Mouse (Mus musculus) cerebellum, adult 2 months (tissue): ENCODE results near the gene Dcaf8. TPM values are rescaled to one million over a fixed set of nuclear protein-coding genes. Genes with fewer than 3 reads are reported as not detected.

Source experiments
- DNase-seq, 2 experiments: peaks; one replicate each; pipeline ENCODE4 v3.0.0; 2021
- H3K27ac ChIP-seq: fragments of 200-500 bp; 2 replicates; pipeline ENCODE4 v1.5.1; 2012; ENCODE audit warnings: low read length, control low read depth, inconsistent platforms; ENCODE audit not compliant: insufficient read depth
- H3K27me3 ChIP-seq: fragments of 200-500 bp; 2 replicates; pipeline ENCODE4 v1.6.1; 2012; ENCODE audit warnings: inconsistent platforms, mild to moderate bottlenecking, low read length, moderate library complexity; ENCODE audit not compliant: control insufficient read depth, insufficient read depth
- H3K4me1 ChIP-seq: fragments of 200-500 bp; 2 replicates; pipeline ENCODE4 v1.6.1; 2011; ENCODE audit warnings: low read length; ENCODE audit not compliant: control insufficient read depth, insufficient read depth
- H3K4me3 ChIP-seq: fragments of 200-500 bp; replicated peaks from 2 replicates; pipeline ENCODE3; 2011; ENCODE audit warnings: mild to moderate bottlenecking, low read depth, low read length, control low read depth; ENCODE audit not compliant: insufficient read depth
- CTCF ChIP-seq: fragments of 200-500 bp; IDR thresholded peaks from 2 replicates; pipeline ENCODE4 v1.5.1; 2011; ENCODE audit warnings: low read depth, mild to moderate bottlenecking, control low read depth, low read length, moderate library complexity, borderline replicate concordance; ENCODE audit not compliant: insufficient read depth
- POLR2A ChIP-seq: fragments of 200-500 bp; IDR thresholded peaks from 2 replicates; pipeline ENCODE4 v1.6.1; 2011; ENCODE audit warnings: low read length, control low read depth, borderline replicate concordance; ENCODE audit not compliant: insufficient read depth
- WGBS: fragments of 180-500 bp; shearing (Covaris S2); methylation state at CpG from one replicate; pipeline ENCODE4 v1.1.7; 2018; 5-methylcytosine and 5-hydroxymethylcytosine counted together
- polyA plus RNA-seq: library from polyadenylated mRNA; depleted of rRNA; stranded (reverse); fragments of >200 nt; gene quantifications from 2 replicates; pipeline ENCODE4 v1.2.3, GENCODE M21; 2012

The Dcaf8 gene
- polyA plus RNA-seq, 1 experiment = 118 TPM

DNA sequence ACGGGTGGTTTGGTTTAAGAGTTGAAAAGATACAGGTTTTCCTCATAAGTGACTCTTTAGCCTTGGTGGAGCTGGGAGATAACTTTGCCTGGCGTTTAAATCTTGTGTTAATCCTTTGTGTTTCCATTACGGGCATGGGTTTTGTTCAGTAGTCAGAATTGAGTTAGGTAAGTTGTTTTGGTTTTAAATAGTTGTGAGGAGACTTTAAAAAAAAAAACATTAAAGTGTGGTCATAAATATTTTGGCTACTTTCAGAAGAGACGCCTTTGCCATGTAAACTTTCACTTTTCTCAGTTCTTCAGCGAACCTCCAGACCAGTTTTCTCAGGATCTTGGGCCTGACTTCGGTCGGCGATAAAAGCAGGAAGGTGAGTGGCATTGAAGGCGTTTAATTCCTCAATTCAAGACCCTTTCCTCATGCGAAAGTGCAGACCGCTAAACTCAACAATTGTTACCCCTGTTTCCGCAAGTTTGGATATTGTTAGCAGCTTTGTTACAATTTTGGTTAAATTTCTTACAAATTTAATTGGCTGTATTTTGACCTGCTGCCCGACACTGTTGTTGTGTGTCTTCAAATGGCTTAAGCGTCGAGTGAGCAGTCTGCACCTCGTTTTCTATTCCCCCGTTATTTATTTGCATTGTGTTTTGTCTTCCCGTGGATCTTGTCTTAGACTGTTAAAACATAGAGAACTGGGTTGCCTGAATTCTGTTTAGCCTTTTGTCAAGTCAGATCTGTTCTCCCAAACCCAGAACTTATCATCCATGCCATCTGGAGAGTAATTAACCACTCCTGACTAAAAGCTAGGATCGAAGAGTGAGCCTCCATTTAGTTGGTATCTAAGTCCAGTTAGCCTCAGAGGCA lies 1.3 kb downstream of the Dcaf8 start:
- H3K27me3 ChIP-seq = no peaks in the 10 kb centered on the region
- peak overlapping the region; percentile 79 for H3K4me3 ChIP-seq
- 11% methylated on average over 19 of the region's 19 CpGs for WGBS
- peaks cover 6% of the 10 kb centered on the region; the same call in 1 of the 2 replicates for H3K4me1 ChIP-seq
- no peak for DNase-seq
- no peak overlapping the region for H3K27ac ChIP-seq
- TF ChIP-seq POLR2A = no peak
- no peak for TF ChIP-seq CTCF

DNA sequence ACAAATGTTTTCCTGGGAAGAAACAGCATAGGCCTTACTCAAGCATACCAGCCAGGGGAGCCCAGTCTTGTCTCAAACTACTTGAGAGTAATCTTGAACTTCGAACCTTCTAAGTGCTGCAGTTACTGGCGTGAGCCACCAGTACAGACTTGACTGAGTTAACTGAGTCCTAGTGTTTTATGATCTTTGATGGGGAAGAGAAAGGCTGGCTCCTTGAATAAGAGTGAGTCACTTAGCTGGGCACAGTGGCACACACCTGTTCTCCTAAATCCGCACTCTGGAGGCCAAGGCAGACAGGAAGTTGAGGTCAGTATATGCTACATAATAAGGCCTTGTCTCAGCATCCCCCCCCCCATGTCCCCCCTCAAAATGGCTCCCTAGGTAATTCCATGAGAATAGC lies 6.7 kb downstream of the Dcaf8 start:
- WGBS = 94% methylated on average over 3 of the region's 3 CpGs
- no peak for TF ChIP-seq CTCF
- no peak for TF ChIP-seq POLR2A
- H3K4me3 ChIP-seq = no peak overlapping the region

DNA sequence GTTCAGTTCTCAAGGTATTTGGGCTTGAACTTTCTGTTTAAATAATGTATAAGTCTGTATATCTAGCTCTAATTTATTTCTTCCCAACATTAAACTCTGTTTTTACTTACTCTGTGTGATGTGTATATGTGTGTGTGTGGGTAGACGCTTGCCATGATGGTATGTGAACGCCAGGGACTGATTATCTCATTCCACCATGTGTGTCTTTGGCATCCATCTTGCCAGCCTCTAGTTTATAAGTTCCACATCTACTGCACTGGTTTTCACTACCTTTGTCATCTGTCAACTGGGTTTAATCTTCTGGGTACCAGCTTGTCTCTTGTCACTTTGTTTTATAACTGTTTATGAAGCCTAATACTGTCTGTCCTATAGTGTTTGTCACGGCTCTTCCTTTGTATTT lies 7.6 kb downstream of the Dcaf8 start:
- H3K27ac ChIP-seq = no peak overlapping the region
- no peak for DNase-seq
- TF ChIP-seq CTCF = no peak
- TF ChIP-seq POLR2A = no peak
- WGBS = 85% methylated on average over 3 of the region's 3 CpGs
- H3K4me3 ChIP-seq = no peak overlapping the region
- H3K4me1 ChIP-seq = peaks cover under 1% of the 10 kb centered on the region; the same call in 1 of the 2 replicates
- no peaks in the 10 kb centered on the region for H3K27me3 ChIP-seq

More for the DNA sequence above, 6.7 kb downstream of the Dcaf8 start:
- Histone ChIP-seq H3K27ac (no peak overlapping the region), H3K27me3 (no peaks in the 10 kb centered on the region), H3K4me1 (peaks cover 4% of the 10 kb centered on the region; the same call in 1 of the 2 replicates)
- no peak for DNase-seq

DNA sequence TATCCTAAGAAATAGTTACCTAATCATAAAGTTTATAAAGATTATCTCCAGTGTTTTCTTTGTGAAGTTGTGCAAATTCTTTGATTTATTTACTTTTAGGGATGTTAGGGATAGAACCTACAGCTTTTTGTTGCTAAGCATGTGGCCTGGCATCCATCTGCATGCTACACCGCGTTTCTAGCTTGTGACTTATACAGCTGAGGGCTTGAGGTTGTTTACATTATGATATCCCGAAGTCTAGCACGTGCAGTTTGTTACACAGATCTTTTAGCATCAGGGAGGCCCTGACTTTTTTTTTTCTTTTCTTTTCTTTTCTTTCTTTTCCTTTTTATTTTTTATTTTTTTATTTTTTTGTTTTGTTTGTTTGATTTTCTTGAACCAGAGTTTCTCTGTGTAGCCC lies 12.1 kb downstream of the Dcaf8 start:
- TF ChIP-seq CTCF (no peak), POLR2A (no peak)
- WGBS = 51% methylated on average over 4 of the region's 4 CpGs
- no peaks in the 10 kb centered on the region for H3K27me3 ChIP-seq
- no peak overlapping the region for H3K4me3 ChIP-seq
- H3K4me1 ChIP-seq = peaks cover 3% of the 10 kb centered on the region; the same call in 1 of the 2 replicates
- H3K27ac ChIP-seq = no peak overlapping the region
- DNase-seq = no peak

DNA sequence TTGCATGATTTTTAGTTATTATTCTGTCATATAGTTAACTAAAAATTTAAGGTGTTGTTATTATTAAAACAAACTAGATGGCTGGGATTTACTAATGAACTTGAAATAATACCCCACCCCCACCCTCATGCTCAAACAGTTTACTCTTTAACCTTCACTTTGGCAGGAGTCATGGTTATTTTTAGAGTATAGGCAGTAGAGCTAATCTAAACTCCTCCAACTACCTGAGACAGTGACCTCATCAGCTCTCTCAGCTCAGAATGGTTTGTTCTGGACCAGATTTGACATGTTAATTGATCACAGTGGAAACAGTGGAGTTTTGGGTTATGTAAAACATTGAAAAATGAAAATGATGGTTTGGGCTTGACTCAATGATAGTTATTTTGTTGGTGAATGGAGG lies 12.6 kb downstream of the Dcaf8 start:
- Histone ChIP-seq H3K4me1 (peaks cover 8% of the 10 kb centered on the region; the same call in 1 of the 2 replicates), H3K27me3 (no peaks in the 10 kb centered on the region), H3K27ac (no peak overlapping the region; the same call in 1 of the 2 replicates), H3K4me3 (no peak overlapping the region)
- DNase-seq = no peak
- TF ChIP-seq CTCF (no peak), POLR2A (no peak)

DNA sequence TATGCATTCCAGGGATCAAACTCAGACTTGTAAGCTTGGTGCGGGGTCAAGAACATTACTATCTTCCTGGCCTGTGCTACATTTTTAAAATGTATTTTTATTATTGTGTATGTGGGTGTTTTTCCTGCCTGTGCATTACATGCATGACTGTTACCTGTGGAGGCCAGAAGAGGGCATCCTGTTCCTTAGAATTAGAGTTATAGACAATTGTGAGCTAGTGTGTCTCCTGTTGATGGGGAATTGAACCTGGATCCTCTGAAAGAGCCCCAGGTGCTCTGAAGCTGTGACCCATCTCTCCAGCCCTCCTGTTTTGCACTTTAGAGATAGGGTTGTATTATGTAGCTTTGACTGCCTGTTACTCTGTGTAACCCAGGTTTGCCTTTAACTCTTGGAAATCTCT lies 14.1 kb downstream of the Dcaf8 start:
- no peaks in the 10 kb centered on the region for H3K27me3 ChIP-seq

DNA sequence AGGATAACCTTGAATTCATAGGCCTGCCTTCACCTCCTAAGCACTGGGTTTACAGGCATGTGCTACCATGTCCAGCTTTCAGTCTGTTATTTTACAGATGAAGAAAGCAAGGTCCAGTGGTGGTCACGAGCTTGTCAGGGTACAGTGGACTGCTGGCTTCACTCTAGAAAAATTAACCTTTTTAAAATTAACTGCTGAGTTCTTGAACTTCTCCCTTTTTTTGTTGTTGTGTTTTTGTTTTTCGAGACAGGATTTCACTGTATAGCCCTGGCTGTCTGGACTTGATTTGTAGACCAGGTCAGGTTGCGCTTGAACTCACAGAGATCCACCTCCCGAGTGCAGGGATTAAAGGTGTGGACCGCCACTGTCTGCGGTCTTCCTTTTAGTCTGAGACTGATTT lies 15.1 kb downstream of the Dcaf8 start:
- no peak for TF ChIP-seq POLR2A
- TF ChIP-seq CTCF = no peak
- H3K4me1 ChIP-seq = peaks cover 8% of the 10 kb centered on the region; the same call in 1 of the 2 replicates
- 93% methylated on average over 6 of the region's 6 CpGs for WGBS

More for the DNA sequence above, 14.1 kb downstream of the Dcaf8 start:
- H3K4me1 ChIP-seq = peaks cover 8% of the 10 kb centered on the region; the same call in 1 of the 2 replicates
- DNase-seq = peak; percentile 58 to 69
- 88% methylated on average over 1 of the region's 1 CpGs for WGBS
- TF ChIP-seq CTCF (peak; percentile 41; the same call in 1 of the 2 replicates), POLR2A (no peak)
- no peak overlapping the region; the same call in 1 of the 2 replicates for H3K27ac ChIP-seq
- no peak overlapping the region for H3K4me3 ChIP-seq

DNA sequence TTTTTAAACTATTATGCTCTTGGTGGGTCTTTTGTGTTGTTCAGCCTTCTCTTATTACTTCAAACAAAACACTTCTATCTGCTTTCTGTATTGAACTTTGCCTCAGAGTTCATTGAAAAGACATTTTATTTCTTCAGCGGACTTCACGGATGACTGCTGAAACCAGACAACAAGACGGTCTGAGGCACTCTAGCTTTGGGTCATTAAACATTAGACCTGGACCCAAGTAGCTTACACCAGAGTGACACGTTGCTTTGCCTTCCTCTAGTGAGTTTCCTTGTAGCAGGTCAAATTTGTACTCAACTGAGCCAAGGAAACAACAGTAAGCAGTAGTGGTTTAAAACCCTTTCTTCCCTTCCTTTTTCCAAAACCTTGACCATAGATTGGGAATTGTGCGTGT lies 20.0 kb downstream of the Dcaf8 start:
- no peak for TF ChIP-seq POLR2A
- TF ChIP-seq CTCF = no peak
- Histone ChIP-seq H3K27me3 (no peaks in the 10 kb centered on the region), H3K27ac (no peak overlapping the region), H3K4me1 (peaks cover 5% of the 10 kb centered on the region; the same call in 1 of the 2 replicates), H3K4me3 (no peak overlapping the region)
- no peak for DNase-seq
- 86% methylated on average over 5 of the region's 5 CpGs for WGBS

More for the DNA sequence above, 15.1 kb downstream of the Dcaf8 start:
- DNase-seq = no peak
- H3K27me3 ChIP-seq = no peaks in the 10 kb centered on the region
- H3K27ac ChIP-seq = no peak overlapping the region
- H3K4me3 ChIP-seq = no peak overlapping the region
